ENCODE assay signal across 8 mouse cellular contexts in the genomic region with DNA sequence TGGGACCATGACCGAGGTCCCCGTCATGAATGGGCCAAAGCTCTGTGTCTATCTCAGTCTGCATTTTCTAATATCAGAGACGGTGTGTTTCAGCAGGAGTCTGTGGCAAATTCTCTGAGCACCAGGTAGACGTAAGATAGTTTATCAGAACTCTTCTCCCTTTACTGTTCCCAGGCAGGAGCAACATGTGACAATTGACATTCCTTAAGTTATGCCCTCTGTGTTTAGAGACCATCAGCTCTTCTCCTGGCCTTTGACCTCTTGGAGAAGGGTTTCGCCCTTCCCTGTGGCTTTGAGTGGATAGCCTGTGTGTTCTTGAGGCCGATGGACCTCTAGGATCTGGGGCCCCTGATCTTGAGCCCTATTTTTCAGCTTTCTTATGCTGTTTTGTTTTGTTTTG. TPM values are rescaled to one million over a fixed set of nuclear protein-coding genes. Genes with fewer than 3 reads are reported as not detected.
DNase-seq lines count a peak whose midpoint lies in the region; ATAC-seq and TF ChIP-seq lines count a peak whose summit lies in the region.

No protein-coding gene starts in this region.

- ATAC-seq in forebrain, embryonic 16.5 days, result no peak
- ATAC-seq in liver, embryonic 15.5 days (ENCODE audit: insufficient read depth), result no peak

- no peaks in the 10 kb centered on the region for H3K9me3 ChIP-seq in heart, embryonic 10.5 days
- H3K9me3 ChIP-seq in E14TG2a.4 (ENCODE audit: low read length), result no peaks in the 10 kb centered on the region
- H3K9me3 ChIP-seq in forebrain, embryonic 16.5 days (ENCODE audit: control insufficient read depth, low read length), result no peaks in the 10 kb centered on the region
- no peaks in the 10 kb centered on the region for H3K9me3 ChIP-seq in liver, embryonic 15.5 days (replicated peaks)

- no peak for TF ChIP-seq CTCF in E14TG2a.4 (conservative IDR thresholded peaks at IDR 0.05; ENCODE audit: low read length)

- H3K36me3 ChIP-seq in heart, embryonic 10.5 days, result peaks cover 41% of the 10 kb centered on the region
- H3K36me3 ChIP-seq in E14TG2a.4 (ENCODE audit: insufficient read depth, low read length), result peaks cover 51% of the 10 kb centered on the region
- peaks cover 18% of the 10 kb centered on the region for H3K36me3 ChIP-seq in forebrain, embryonic 16.5 days (ENCODE audit: control insufficient read depth, insufficient read depth)
- peaks cover 44% of the 10 kb centered on the region for H3K36me3 ChIP-seq in liver, embryonic 15.5 days (replicated peaks)

- H3K4me2 ChIP-seq in forebrain, embryonic 16.5 days (ENCODE audit: low read length), result peak overlapping the region; percentile 98
- peak overlapping the region; percentile 72 for H3K4me2 ChIP-seq in liver, embryonic 15.5 days

- peak overlapping the region; percentile 98 for H3K4me3 ChIP-seq in heart, embryonic 10.5 days
- peak overlapping the region; percentile 100 for H3K4me3 ChIP-seq in E14TG2a.4 (replicated peaks; ENCODE audit: low read length)
- H3K4me3 ChIP-seq in forebrain, embryonic 16.5 days (replicated peaks; ENCODE audit: low read length), result peak overlapping the region; percentile 93
- peak overlapping the region; percentile 71 for H3K4me3 ChIP-seq in liver, embryonic 15.5 days (replicated peaks)

- intact Hi-C loops in heart, postnatal 36 days (cut with DNase I), result loop anchor here (2.0 to 5.0 kb wide), 2 partner anchors 98 to 133 kb away; partner anchors contain the start of genes Deaf1 and Tmem80

- peak overlapping the region; percentile 94; the same call in 1 of the 2 replicates for H3K9ac ChIP-seq in forebrain, embryonic 16.5 days (replicated peaks; ENCODE audit: low read depth, low read length)
- peak overlapping the region; percentile 85 for H3K9ac ChIP-seq in liver, embryonic 15.5 days

- WGBS in heart, embryonic 10.5 days, result 62% methylated on average over 6 of the region's 6 CpGs
- WGBS in forebrain, embryonic 16.5 days, result 63% methylated on average over 6 of the region's 6 CpGs
- 32% methylated on average over 6 of the region's 6 CpGs for WGBS in liver, embryonic 15.5 days (ENCODE audit: insufficient replicate concordance)

- peaks cover 20% of the 10 kb centered on the region for H3K4me1 ChIP-seq in heart, embryonic 10.5 days
- H3K4me1 ChIP-seq in E14TG2a.4 (replicated peaks; ENCODE audit: low read depth, low read length), result peaks cover 45% of the 10 kb centered on the region
- H3K4me1 ChIP-seq in forebrain, embryonic 16.5 days (replicated peaks; ENCODE audit: control insufficient read depth, insufficient read depth, low read length), result peaks cover 18% of the 10 kb centered on the region
- H3K4me1 ChIP-seq in liver, embryonic 15.5 days (replicated peaks), result peaks cover 26% of the 10 kb centered on the region

- H3K27me3 ChIP-seq in heart, embryonic 10.5 days (ENCODE audit: insufficient read depth, poor library complexity, severe bottlenecking), result no peaks in the 10 kb centered on the region
- H3K27me3 ChIP-seq in E14TG2a.4 (ENCODE audit: insufficient read depth, low read length), result no peaks in the 10 kb centered on the region
- no peaks in the 10 kb centered on the region for H3K27me3 ChIP-seq in forebrain, embryonic 16.5 days (replicated peaks; ENCODE audit: control insufficient read depth, insufficient read depth, low read length)
- no peaks in the 10 kb centered on the region for H3K27me3 ChIP-seq in liver, embryonic 15.5 days

- DNase-seq in heart, embryonic 10.5 days (ENCODE audit: low spot score), result no peak
- no peak for DNase-seq in heart, postnatal 36 days
- DNase-seq in right cerebral cortex, postnatal 14 days, result no peak
- no peak for DNase-seq in right cerebral cortex, postnatal 10 days (ENCODE audit: low spot score in 2 of 2)
- DNase-seq in spleen, postnatal 14 days (ENCODE audit: low spot score in 2 of 2), result no peak

- 0 out of 2 replicates have a peak overlapping the region, but pooled peaks have one; percentile 96 for H3K27ac ChIP-seq in heart, embryonic 10.5 days
- H3K27ac ChIP-seq in forebrain, embryonic 16.5 days (ENCODE audit: low read length), result no peak overlapping the region
- H3K27ac ChIP-seq in liver, embryonic 15.5 days (replicated peaks), result peak overlapping the region; percentile 91; the same call in 1 of the 2 replicates

RNA-seq across cellular contexts. Expression of gene Phrf1, which starts 1.1 kb away (rescaled TPM):
- polyA plus RNA-seq in heart, embryonic 10.5 days (2016; fragmentation: Nextera tagmentation; extraction: Ambion mirVana), result 73.5 and 84.7 TPM in 2 replicates
- 10 to 100 TPM; 31.9 to 36.5 TPM for total RNA-seq in heart, postnatal 36 days (2021)
- 90.2 and 96.1 TPM in 2 replicates for polyA plus RNA-seq in forebrain, embryonic 16.5 days (2015; fragmentation: Nextera tagmentation; extraction: Ambion mirVana)
- polyA plus RNA-seq in liver, embryonic 15.5 days (2015; fragmentation: Nextera tagmentation; extraction: Ambion mirVana), result 26.7 and 32.6 TPM in 2 replicates

RNA-seq across cellular contexts. Expression of gene Rassf7, which starts 14.0 kb away (rescaled TPM):
- 22.6 and 41.4 TPM in 2 replicates for polyA plus RNA-seq in heart, embryonic 10.5 days (2016; fragmentation: Nextera tagmentation; extraction: Ambion mirVana)
- 1 to 10 TPM in 1 of 2 experiments, under 1 TPM in 1; 0.79 to 1.7 TPM for total RNA-seq in heart, postnatal 36 days (2021)
- 22.9 and 23.6 TPM in 2 replicates for polyA plus RNA-seq in forebrain, embryonic 16.5 days (2015; fragmentation: Nextera tagmentation; extraction: Ambion mirVana)
- polyA plus RNA-seq in liver, embryonic 15.5 days (2015; fragmentation: Nextera tagmentation; extraction: Ambion mirVana), result 27.3 and 33.4 TPM in 2 replicates

RNA-seq across cellular contexts. Expression of gene Lmntd2, which starts 15.8 kb away (rescaled TPM):
- 1.4 and 2.1 TPM in 2 replicates for polyA plus RNA-seq in heart, embryonic 10.5 days (2016; fragmentation: Nextera tagmentation; extraction: Ambion mirVana)
- not detected for total RNA-seq in heart, postnatal 36 days (2021)
- 0.76 and 1.2 TPM in 2 replicates for polyA plus RNA-seq in forebrain, embryonic 16.5 days (2015; fragmentation: Nextera tagmentation; extraction: Ambion mirVana)
- polyA plus RNA-seq in liver, embryonic 15.5 days (2015; fragmentation: Nextera tagmentation; extraction: Ambion mirVana), result 0.60 and 0.91 TPM in 2 replicates

RNA-seq across cellular contexts. Expression of gene Lrrc56, which starts 35.7 kb away (rescaled TPM):
- polyA plus RNA-seq in heart, embryonic 10.5 days (2016; fragmentation: Nextera tagmentation; extraction: Ambion mirVana), result 3.3 and 6.7 TPM in 2 replicates
- 1 to 10 TPM; 2.8 to 4.0 TPM for total RNA-seq in heart, postnatal 36 days (2021)
- polyA plus RNA-seq in forebrain, embryonic 16.5 days (2015; fragmentation: Nextera tagmentation; extraction: Ambion mirVana), result 10.0 and 13.9 TPM in 2 replicates
- 11.0 and 12.1 TPM in 2 replicates for polyA plus RNA-seq in liver, embryonic 15.5 days (2015; fragmentation: Nextera tagmentation; extraction: Ambion mirVana)

RNA-seq across cellular contexts. Expression of gene Hras, which starts 35.9 kb away (rescaled TPM):
- polyA plus RNA-seq in heart, embryonic 10.5 days (2016; fragmentation: Nextera tagmentation; extraction: Ambion mirVana), result 89.6 and 92.6 TPM in 2 replicates
- 100 to 1,000 TPM in 1 of 2 experiments, 10 to 100 TPM in 1; 97.9 to 104 TPM for total RNA-seq in heart, postnatal 36 days (2021)
- 105 and 113 TPM in 2 replicates for polyA plus RNA-seq in forebrain, embryonic 16.5 days (2015; fragmentation: Nextera tagmentation; extraction: Ambion mirVana)
- polyA plus RNA-seq in liver, embryonic 15.5 days (2015; fragmentation: Nextera tagmentation; extraction: Ambion mirVana), result 83.0 and 98.2 TPM in 2 replicates
